Mouse (Mus musculus): ENCODE data around the gene Foxk2. TPM values are rescaled to one million over a fixed set of nuclear protein-coding genes. Genes with fewer than 3 reads are reported as not detected.

The Foxk2 gene
- total RNA-seq (2023) = 37.7 to 47.8 TPM (median 40.8 TPM) in 4 replicates

DNA sequence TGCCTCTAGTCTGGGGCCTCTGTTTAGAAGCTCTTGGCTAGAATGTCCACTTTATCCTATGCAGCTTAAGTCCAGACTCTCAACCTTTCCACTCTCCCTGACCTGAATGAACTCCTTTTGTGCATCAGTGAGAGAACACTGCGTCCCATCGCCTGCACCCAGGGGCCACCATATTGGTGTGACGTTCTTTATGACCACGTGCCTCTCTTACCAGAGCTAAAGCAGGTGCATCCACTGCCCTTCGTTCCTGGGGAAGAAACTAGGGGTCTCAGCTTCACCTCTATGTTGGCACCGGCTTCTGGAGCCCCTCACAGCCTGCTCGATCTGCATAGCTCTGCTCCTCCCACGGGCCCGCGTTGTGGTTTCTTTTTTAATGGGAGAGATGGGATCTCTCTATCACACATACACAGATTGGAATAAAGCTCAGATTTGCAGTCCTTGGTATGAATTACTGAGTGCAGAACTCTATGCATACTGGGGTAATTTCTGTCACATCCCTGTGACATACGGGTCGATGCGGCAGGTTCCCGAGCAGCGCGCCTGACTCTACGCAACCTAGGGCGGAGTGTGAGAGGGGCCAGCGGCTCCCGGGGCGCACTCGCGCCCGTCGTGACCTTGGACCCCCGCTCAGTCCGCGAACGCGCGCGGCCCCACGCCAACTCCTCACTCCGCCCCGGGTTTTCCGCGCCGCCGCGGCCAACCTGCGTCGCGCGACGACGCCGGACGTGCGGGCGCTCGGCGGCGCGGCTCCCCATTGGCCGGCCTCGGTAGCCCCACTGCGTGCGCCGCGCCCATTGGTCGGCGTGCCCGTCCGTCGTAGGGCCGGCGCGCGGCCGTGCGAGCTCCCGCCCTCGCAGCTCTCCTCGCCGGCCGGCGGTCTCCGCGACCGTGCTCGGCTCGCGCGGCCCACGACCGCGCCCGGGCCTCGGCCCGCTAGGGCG, at the start of gene Foxk2:
Foxk2 (plus strand) TSS at position 831 of the 941 bp plus-strand sequence.

DNA sequence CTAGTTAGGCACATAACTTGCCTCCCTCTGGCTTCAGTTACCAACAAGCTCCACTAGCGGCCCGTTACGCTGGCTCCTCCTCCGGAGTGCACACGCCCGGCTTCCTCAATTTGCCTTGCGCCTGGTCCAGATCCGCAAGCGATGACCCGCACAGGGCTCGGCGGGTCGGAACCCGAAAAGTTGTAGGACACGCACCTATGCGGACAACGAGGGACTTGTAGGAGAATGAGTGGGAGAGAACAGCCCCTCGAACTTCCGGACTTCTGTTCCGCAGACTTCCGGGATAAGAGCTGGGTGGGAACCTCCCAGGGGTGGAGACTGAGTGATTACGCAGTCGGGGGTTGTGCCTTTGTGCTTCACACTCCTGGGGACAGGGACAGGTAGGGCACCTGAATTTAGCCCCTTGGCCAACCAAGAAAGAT, 30.8 kb upstream of the Foxk2 start, which contains the start of gene Cybc1:
Cybc1 (minus strand) TSS at position 305 of the 422 bp plus-strand sequence.

DNA sequence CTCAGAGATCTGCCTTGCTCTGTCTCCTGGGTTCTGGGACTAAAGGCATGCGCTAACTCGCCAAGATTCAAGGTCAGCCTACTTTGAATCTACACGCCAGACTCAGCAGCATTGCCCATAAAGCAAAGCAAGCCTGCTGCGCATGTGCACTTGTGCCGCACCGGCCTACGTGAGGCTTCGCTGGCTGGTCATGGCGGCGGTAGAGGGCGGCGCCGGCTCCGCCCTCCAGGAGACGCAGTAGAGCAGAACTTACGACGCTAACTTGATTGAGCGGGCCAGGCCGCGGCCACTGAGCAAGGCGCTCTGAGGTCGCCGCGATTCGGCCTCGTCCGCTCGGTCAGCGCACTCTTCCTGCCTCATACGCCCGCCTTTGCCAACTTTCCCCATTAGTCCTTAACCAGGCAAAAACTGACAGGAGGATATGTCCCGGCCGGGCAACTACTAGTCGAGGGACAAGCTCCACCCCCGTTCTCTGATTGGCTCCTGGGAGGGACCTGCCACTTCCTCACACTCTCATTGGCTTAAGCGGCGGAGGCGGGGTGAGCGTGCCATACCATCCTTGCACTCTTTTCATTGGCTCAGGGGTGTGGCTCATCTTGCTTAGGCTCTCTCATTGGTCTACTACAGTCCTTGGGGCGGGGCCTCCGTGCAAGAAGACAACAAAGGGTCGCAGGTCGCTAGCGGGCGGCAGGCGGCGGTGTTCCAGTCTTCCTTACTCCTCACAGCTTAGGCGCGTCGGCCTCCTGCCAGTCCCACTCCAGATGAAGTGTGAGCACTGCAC, 23.0 kb upstream of the Foxk2 start, which contains the start of gene Narf:
Narf (plus strand) TSS at position 690 of the 781 bp plus-strand sequence.

DNA sequence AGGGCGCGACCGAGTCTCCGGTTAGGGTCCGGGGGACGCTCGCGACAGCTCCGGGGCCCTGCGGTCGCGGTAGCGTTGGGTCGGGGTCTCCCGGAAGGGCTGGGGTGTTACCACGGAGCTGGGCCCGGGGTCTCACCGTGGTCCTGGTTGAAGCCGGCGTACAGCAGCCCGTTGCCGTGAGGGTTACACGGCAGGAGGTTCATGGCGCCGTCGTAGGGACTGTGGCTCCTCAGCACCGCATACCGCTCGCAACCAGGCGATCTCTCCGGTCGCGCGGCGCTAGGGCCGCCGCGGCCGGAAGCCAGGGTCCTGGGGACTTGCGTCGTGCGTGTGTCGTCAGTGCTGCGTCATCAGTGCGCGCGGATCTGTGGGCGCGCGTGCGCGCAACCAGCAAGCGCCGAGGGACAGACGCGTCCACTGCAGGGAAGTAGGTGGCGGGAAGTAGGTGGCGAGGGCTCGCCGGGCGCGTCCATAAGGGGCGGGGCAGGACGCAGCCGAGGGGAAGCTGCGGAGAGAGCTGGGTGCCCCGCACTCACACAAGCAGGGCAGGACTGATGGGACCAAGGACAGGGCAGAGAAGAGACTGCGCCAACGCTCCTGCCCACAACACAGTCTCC, 94.4 kb downstream of the Foxk2 start, which contains the start of gene Wdr45b:
Wdr45b (minus strand) TSS at position 355 of the 617 bp plus-strand sequence.

Other genes with a start within 250 kb of the Foxk2 start
- 5.7 to 8.3 TPM (median 7.3 TPM) in 4 replicates for gene Cd7, start 220.6 kb upstream of the Foxk2 start, total RNA-seq (2023)
- not detected in 4 replicates for gene Sectm1b, start 196.4 kb upstream of the Foxk2 start, total RNA-seq (2023)
- gene Sectm1a, start 178.8 kb upstream of the Foxk2 start, total RNA-seq (2023) = not detected in 4 replicates
- not detected in 4 replicates for gene Tex19.2, start 141.3 kb upstream of the Foxk2 start, total RNA-seq (2023)
- gene Tex19.1, start 113.8 kb upstream of the Foxk2 start, total RNA-seq (2023) = not detected in 4 replicates
- not detected in 4 replicates for gene Uts2r, start 99.7 kb upstream of the Foxk2 start, total RNA-seq (2023)
- 14.1 to 17.5 TPM (median 15.9 TPM) in 4 replicates for gene Hexdc, start 55.6 kb upstream of the Foxk2 start, total RNA-seq (2023)
- 8.8 to 11.3 TPM (median 9.1 TPM) in 4 replicates for gene Ogfod3, start 55.3 kb upstream of the Foxk2 start, total RNA-seq (2023)
- gene Cybc1, start 30.7 kb upstream of the Foxk2 start, total RNA-seq (2023) = 95.7 to 109 TPM (median 107 TPM) in 4 replicates
- 39.7 to 49.5 TPM (median 45.0 TPM) in 4 replicates for gene Narf, start 22.7 kb upstream of the Foxk2 start, total RNA-seq (2023)
- 51.8 to 67.6 TPM (median 56.9 TPM) in 4 replicates for gene Wdr45b, start 94.5 kb downstream of the Foxk2 start, total RNA-seq (2023)
- not detected in 4 replicates for gene Rab40b, start 128.3 kb downstream of the Foxk2 start, total RNA-seq (2023)
- gene Fn3krp, start 161.4 kb downstream of the Foxk2 start, total RNA-seq (2023) = 5.4 to 7.2 TPM (median 5.8 TPM) in 4 replicates
- 0.15 to 0.72 TPM in 2 of 4 replicates, not detected in the others for gene Fn3k, start 174.9 kb downstream of the Foxk2 start, total RNA-seq (2023)
- gene Tbcd, start 192.0 kb downstream of the Foxk2 start, total RNA-seq (2023) = 33.2 to 39.0 TPM (median 36.7 TPM) in 4 replicates